Mouse (Mus musculus): ENCODE results near the gene Ctnna3.
A peak's percentile ranks its signal among the peaks of the same experiment; 100 is the strongest.
"Not testable (repeated sequence)": the region's sequence is repeated elsewhere in the genome, so short reads cannot be mapped to it uniquely, and the experiment has no call there.

Gene Ctnna3

DNA sequence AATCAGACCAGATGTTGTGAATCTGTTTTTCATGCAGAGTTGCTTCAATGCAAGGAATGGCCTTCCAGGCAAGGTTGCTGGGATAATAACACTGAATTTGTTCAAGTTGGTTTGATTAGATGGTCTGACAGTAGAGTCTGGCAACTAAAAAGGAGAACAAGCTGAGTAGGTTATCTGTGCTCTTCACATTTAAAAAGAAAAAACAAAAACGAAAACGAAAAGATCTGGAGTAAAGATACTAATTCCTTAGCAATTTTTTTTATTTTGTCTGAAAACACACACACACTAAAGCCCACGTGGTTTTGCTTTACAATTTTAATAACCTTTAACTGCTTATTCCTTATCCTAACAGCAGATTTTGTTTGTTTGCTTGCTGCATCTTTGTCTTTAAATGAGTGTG lies 1141.4 kb downstream of the Ctnna3 start:
- no peak for DNase-seq (ENCODE audit: low spot score)

DNA sequence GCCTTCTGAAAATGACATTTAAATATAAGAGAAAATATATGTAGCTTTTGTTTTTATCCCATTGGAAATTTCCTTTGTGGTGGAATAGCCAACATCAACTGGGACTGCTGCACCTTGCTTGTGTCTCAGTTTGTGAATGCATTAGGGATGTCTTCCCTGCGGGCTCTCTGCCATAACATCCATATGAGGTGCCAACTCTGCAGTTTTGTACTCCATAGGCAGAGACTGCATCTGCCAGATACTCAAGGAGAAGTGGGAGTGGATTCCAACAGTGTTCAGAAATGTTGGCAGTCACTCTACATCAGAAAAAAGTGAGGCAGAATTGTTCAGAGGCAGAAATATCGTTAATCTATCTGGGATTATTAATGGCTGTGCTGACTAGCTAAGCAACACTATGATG lies 1158.2 kb downstream of the Ctnna3 start:
- DNase-seq (ENCODE audit: low spot score): no peak

DNA sequence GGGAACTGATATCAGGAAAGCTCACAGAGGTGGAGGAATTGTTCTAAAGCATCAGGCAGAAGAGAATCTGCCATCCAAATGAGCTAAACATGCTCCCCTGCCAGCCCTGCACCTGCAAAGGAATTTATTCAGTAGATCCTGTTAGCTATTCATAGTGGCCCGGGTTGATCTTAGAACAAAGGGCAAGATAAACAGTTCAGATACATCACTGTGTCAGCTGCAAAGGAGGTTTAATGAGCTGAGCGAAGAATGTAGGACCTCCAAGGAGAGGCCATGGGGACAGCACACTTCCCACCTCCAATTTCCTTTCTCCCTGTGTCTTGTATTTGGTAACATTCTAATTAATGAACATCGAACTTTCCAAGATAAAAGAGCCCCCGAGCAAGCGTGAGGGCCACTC lies 1206.9 kb downstream of the Ctnna3 start:
- peak; percentile 10 for DNase-seq (ENCODE audit: low spot score)

DNA sequence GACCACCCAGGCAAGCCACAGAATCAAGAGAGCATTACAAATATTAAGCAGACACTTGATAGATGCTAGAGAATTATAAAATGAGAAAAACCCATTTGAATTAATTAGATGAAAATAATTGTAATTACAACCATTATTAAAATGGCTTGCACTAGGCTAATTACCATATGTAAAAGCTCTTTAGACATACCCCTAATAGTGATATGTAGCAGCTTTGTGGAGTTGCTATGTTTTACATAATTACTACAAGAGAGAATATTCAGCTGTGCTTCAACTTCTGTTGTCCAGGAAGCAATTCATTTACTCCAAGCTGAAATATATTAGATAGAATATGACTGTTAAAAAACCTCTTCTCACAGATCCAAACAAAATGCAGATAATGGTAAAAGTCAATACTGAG lies 1209.2 kb downstream of the Ctnna3 start:
- DNase-seq (ENCODE audit: low spot score): no peak

DNA sequence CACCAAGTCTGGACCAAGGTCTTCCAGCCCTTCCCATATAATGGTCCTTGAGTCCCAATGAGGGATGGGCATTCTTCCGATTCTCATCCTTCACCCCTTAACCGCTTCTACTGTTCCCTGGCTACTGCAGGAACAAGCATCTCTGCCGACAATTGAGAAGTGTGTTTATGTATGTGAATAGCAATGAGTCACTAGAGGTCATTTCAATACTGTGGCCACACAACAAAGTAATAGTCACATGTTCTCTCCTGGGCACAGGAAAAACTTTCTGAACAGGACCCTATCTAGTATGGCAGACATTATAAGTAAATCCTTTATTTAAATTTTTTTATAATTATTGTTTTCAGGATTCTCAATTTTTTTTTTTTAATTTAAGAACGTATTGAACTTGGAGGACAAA lies 1211.2 kb downstream of the Ctnna3 start:
- no peak for DNase-seq (ENCODE audit: low spot score)

DNA sequence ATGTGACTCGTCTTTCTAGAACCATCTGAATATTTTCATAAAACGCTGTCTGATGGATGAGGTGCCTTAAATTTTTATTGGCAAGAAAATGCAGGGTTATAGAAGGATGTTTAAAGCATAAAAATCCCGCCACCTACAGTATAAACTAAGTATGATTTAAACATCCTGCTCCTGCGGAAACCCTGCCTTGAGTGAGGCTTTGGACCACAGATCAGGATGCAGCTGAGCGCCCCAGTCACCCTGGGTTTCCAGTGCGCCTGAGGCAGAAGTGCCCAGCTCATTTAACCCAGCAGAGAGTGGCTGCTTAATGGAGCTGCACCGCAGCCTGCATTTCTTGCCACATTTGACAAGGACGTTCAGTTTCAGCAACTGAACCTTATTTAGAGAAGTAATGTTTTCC lies 1211.7 kb downstream of the Ctnna3 start:
- peak; percentile 5 for DNase-seq (ENCODE audit: low spot score)

DNA sequence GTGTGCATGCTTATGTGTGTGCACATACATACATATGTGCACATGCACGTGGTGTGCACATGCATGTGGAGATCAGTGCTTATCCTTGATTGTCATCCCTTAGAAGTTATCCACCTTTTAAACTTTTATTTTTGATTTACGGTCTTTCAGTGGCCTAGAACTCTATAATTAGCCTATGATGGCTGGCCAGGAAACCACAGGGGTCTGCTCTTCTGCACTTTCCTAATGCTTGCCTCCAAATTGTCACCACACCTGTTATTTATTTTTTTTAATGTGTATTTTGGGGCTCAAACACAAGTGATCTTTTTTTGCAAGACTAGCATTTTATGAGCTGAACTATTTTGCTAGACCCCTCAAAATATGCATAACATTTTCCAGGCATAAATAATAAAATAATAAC lies 1214.1 kb downstream of the Ctnna3 start:
- DNase-seq (ENCODE audit: low spot score): no peak

DNA sequence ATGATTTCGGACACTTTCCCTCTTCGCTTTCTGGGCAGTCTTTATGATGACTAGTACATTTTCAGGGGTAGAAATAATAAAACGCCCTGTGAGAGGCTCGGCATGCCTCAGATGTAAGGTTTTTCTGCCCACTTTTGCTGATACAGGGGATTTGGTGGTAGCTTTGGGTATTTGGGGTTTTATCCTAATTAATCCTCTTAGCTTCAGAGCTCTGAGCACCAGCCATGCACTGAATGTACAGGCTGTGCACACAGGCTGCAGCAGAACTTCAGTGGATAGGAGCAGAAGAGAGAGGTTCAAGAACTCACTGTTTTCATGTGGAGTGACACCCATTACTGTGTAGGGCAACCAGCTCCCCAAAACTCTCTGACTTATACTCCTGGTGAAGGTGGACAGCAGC lies 1231.3 kb downstream of the Ctnna3 start:
- DNase-seq (ENCODE audit: low spot score): no peak

DNA sequence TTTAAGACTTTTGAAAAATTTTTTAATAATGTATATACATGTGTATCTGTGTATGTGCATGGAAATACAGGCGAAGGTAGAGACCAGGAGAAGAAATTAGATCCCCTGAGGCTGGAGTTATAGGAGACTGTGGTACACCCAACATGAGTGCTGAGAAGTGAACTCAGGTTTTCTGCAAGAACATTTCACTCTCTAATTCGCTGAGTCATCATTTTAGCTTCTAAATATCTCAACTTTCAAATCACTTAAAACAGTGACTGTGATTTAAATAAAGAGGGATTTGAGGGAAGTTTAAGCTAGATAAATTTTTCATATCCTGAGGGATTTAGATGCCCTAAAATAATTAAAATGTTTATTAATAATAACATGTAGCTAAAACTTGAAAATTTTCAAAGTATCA lies 1241.6 kb downstream of the Ctnna3 start:
- DNase-seq (ENCODE audit: low spot score): no peak

DNA sequence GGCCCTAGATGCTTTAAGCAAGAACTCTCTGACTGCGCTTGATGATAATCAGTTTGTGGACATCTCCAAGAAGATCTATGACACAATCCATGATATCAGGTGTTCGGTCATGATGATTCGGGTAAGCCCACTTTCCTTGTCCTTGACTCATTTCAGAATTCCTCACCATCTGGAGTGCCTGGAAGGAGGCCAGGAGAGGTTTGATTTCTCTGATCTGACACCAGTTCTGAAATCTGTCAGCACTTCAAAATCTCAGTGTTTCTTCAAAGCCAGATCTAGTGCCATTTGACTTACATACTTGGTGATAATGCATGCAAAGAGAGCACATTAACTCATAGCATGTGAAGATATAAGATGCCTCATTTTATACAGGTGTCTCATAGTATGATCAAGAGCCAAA lies 1245.9 kb downstream of the Ctnna3 start:
- no peak for DNase-seq (ENCODE audit: low spot score)

DNA sequence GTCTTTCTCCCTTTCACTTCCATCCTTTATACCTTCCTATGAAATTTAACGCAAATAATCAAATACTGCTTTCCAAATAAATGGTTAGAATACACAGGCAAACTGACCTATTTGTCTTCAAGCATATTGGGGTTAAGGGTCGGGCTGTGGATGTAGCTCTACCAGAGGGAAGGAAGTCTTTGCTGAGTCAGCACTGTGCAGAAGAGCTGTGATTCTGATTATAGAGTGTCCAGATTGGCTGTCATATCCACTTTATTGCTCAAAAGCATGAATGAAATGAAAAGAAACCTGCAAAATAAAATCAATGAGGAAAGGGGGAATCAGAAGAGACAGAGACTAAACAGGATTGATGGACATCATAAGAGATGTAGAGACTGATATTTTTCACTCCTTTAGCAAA lies 1280.1 kb downstream of the Ctnna3 start:
- no peak for DNase-seq (ENCODE audit: low spot score)

DNA sequence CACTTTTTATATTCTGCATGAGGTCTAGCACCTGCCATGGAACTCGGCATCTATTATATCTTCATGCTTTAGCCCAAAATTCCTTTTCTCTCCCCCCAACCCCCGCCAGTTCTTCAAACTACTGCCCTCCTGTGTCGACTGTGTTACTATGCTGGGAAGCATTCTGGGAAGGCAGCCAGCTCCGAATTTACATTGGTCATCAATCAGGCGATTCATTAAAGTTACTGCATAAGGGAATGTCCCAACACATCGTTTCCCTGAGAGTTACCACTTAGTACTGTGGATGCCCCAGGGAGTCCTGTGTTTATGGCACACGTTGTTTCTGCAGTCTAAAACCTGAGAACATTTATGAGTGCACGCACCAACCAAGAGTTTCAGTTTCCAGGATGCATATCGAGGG lies 1288.1 kb downstream of the Ctnna3 start:
- DNase-seq (ENCODE audit: low spot score): no peak

DNA sequence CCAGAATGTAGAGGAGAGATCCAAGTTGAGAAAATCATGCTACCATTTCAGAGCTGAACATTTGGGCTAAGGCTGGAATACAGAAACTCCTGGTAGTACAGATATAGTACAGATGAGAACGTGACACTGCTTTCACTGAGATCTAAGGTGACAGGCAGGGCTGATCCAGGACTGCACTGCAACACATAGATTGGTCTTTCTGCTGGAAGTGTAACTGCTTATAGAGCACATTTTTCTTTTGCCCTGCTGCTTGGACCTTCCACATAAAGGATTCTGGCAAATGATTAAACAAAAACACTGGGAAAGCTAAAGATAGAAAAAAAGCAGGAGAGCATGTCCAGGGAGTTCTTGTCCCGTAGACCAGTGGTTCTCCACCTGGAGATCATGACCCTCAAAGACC lies 1305.8 kb downstream of the Ctnna3 start:
- DNase-seq (ENCODE audit: low spot score): no peak

DNA sequence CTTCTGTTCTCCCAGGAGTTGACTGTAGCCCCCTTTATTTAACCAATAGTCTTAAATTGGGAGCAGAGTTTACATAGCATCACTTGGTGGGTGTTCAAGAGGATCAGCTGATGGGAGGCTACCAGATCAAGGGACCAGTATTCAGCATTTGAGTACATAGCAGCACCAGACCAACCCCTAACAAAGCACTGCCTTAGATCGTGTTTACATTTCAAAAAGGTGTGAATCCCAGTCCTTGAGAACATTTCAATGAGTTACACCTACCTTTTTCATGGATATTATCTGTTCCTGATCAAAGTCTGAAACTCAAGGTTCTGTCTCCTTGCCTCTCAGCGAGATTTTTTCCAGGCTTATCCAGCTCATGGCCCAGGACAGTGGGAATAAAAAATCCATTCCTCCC lies 1306.7 kb downstream of the Ctnna3 start:
- no peak for DNase-seq (ENCODE audit: low spot score)

DNA sequence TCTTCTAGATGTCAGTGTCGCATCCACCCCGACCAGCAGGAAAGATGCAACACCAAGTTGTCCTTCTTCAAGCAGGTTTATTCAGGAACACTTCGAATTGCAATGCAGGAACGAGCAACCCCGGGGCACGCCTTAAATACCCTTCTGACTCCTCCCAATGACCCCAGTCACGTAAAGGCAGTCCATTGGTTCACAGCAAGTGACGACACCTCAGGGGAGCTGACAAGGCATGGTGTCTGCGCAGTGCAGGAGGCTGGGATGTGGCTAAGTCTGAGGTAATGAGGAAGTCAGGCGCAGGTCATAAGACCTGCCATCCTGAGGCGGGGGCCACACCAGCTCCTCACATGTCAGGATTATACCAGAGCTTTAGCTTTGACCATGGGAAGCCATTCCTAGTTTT lies 1311.8 kb downstream of the Ctnna3 start:
- DNase-seq (ENCODE audit: low spot score): not testable (repeated sequence)

DNA sequence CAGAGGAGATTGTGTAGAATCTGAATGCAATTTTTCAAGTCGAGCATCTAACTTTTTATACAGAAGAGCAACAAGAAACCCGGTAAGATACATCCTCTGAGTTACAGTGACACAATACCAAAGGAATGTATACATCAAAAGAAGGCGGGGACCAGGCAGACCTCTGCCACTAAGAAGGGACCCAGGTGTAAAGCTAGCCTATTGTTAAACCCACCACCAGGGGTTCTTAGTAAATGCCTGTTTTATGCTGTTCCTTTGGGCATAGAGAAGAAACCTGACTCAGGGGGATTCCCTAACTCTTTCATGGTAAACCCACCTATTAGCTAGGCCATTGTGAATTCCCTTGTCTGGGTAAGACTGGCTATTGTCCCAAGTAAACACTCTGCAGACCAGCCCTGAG lies 1314.2 kb downstream of the Ctnna3 start:
- DNase-seq (ENCODE audit: low spot score): not testable (repeated sequence)

DNA sequence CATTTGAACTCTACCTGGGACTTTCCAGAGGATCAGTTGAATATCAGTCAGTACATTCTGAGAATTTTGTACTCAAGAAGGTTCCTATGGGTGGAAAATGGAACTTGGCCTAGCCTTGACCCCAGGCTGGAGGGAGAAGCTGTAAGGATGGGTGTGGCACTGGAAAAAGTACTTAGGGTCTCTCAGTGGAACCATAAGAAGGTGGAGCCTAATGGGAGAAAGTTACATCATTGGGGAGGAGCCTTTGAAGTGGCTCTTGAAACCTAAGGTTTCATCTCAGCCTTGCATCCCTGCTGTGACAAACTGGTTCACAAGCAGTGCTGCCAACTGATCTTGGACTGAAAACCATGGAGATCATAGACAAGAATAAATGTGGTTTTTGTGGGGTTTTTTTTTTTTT lies 1318.8 kb downstream of the Ctnna3 start:
- no peak for DNase-seq (ENCODE audit: low spot score)

DNA sequence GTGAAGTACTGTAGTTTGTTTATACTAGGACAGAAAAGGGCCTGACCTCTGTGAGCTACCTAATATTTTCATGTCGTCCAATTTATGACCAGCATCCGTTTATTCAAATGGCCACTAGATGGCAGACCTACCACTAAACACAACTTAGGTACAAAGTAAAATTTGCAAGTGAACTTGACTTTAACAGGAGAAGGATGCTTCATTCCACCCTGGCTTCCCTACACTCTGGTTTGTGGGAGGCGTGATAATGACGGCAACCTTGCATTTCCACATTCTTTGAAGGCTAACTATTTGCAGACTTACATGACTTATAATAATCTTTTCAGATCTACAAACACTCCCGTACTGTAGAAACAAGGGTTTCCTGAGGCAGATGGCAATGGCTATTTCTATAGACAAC lies 1320.9 kb downstream of the Ctnna3 start:
- DNase-seq (ENCODE audit: low spot score): peak; percentile 72

DNA sequence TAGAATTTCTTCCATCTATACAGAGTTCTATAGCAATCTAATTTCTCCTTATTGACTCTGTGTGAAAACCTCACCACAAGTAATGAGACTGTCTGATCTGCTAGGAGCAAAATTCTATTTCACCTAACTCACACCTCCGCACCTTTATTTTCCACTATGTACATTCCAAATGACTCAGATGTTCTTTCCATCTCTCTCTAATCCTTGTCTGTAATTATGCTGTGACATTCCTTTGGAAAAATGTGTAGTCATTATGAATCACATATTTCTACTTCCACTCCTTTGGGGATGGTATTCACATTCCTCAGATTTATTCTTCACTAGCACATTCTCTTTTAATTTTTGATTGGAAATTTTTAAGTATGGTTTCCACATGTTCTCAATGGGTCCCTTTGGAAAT lies 1406.4 kb downstream of the Ctnna3 start:
- DNase-seq (ENCODE audit: low spot score): no peak

DNA sequence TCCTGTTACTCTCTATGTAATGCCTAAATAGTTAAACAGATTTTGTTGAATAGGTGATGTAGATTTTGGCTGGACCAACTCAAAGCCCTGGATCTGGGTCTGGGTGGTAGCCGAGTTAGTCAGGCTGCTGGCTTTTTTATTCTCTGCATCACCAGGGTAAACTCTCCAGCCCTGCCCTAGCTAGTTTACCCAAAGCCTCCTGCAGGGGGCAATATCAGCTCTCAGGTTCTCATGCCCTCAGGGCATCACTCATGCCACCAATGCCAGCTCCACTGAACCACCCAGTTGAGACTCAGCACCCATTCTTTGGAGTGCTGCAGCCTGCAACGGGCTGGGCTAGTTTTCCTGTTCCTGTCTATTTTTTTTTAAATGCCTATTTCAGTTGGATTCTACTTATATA lies 1431.5 kb downstream of the Ctnna3 start:
- DNase-seq (ENCODE audit: low spot score): no peak

DNA sequence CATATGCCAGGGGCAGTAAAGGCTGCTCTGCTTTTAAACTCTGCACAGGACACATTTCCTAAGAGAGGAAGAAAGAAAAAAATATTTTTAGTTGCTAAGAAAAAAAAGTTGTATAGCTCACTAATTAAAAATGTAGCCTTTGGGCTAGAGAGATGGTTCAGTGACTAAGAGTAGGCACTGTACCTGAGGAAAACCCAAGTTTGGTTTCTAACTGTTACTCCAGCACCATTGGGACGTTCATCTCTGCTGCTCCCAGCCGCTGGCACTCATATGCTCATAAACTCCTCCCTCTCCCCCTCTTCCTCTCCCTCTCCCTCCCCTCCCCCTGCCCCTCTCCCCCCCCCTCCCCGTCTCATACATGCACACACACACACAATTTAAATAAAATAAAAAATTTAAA lies 1441.0 kb downstream of the Ctnna3 start:
- DNase-seq (ENCODE audit: low spot score): no peak

DNA sequence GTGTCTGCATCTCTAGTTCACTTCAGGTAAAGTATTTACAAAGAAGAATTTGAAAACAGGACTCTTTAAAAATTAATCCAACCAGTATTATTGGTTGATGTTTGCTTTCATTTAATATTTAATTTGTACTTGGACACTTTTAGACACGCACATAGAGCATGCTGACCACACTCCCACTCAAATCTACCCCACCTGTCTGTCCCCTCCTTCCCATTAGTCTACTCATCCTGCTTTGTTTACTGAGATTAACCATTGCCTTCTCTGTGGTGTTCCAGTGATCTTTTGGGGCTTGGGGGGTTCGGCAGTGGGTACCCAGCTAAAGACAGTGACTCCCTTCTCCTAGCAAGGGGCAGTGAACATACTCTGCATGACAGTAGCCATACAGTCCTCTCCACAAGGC lies 1446.6 kb downstream of the Ctnna3 start:
- DNase-seq (ENCODE audit: low spot score): no peak

DNA sequence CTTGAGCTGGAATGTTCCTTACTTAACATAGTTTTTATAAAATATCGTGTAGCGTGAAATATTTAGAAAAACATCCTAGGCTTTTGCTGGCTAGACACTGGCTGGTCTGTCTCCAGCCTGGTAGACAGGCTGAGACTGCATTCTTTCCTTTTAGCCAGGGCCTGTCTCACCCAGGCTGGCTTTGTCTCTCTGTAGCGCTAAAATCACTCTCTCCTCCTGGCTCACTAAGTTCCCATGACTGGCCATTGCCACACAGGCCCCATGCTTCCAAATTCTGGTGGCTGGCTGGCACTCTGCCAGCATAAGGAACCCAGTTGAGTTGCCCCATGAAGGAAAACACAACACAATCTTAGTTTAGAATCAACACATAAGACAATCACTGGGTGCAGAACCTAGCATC lies 1450.0 kb downstream of the Ctnna3 start:
- DNase-seq (ENCODE audit: low spot score): no peak

DNA sequence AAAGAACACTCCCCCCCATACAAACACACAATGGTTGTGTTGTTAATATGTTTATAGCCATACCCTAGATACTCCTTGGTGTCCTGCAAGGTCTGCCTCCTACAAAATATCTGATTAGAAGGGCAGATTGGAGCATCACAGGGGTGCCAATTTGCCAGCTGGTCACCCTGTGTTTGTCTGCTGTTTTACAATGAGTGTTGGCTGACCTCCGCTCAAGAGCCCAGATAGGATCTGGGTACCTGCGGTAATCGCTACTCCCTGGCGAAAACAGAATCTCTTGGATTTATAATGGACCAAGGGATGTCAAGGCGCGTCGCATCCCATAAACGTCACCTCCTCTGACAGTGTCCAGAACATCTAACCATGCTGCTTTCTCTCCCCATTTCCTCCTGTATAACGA lies 1457.0 kb downstream of the Ctnna3 start:
- no peak for DNase-seq (ENCODE audit: low spot score)

DNA sequence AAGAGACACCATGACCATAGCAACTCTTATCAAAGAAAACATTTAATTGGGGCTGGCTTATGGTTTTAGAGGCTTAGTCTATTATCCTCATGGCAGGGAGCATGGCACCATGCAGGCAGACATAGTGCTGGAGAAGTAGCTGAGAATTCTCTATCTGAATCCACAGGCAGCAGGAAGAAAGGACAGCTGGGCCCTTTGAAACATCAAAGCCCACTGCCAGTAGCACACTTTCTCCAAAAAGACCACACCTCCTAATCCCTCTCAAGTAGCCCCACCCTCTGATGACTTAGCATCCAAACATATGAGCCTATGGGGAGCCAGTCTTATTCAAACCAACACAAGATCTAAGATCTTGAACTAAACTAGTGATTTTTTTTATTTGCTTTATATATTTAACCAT lies 1462.6 kb downstream of the Ctnna3 start:
- DNase-seq (ENCODE audit: low spot score): no peak
